Mouse (Mus musculus): Measurements from ENCODE around the gene Ifitm10.
"Not testable (repeated sequence)": the region's sequence is repeated elsewhere in the genome, so short reads cannot be mapped to it uniquely, and the experiment has no call there.

Ifitm10 gene

GRCm38 (mm10) chr7:142373641-142374412, at the start of gene Ifitm10:
TSS of gene Ifitm10 (minus strand) at chr7:142373753.
- no peak for DNase-seq (ENCODE audit: low spot score)

- DNase-seq (ENCODE audit: low spot score): no peak
Observed at GRCm38 (mm10) chr7:142421826-142422225, 48.3 kb upstream of the Ifitm10 start.

GRCm38 (mm10) chr7:142419887-142420286, 46.3 kb upstream of the Ifitm10 start:
- no peak for DNase-seq (ENCODE audit: low spot score)

- no peak for DNase-seq (ENCODE audit: low spot score)
Observed at GRCm38 (mm10) chr7:142418679-142419078, 45.1 kb upstream of the Ifitm10 start.

GRCm38 (mm10) chr7:142418027-142418426, 44.5 kb upstream of the Ifitm10 start:
- DNase-seq (ENCODE audit: low spot score): no peak

GRCm38 (mm10) chr7:142416225-142416624, 42.7 kb upstream of the Ifitm10 start:
- no peak for DNase-seq (ENCODE audit: low spot score)

GRCm38 (mm10) chr7:142415314-142415713, 41.8 kb upstream of the Ifitm10 start:
- DNase-seq (ENCODE audit: low spot score): no peak

GRCm38 (mm10) chr7:142413285-142413684, 39.7 kb upstream of the Ifitm10 start:
- DNase-seq (ENCODE audit: low spot score): no peak

- no peak for DNase-seq (ENCODE audit: low spot score)
Observed at GRCm38 (mm10) chr7:142409603-142410002, 36.0 kb upstream of the Ifitm10 start.

- DNase-seq (ENCODE audit: low spot score): no peak
Observed at GRCm38 (mm10) chr7:142408686-142409085, 35.1 kb upstream of the Ifitm10 start.

- no peak for DNase-seq (ENCODE audit: low spot score)
Observed at GRCm38 (mm10) chr7:142407935-142408334, 34.4 kb upstream of the Ifitm10 start.

- not testable (repeated sequence) for DNase-seq (ENCODE audit: low spot score)
Observed at GRCm38 (mm10) chr7:142405134-142405533, 31.6 kb upstream of the Ifitm10 start.

- no peak for DNase-seq (ENCODE audit: low spot score)
Observed at GRCm38 (mm10) chr7:142403591-142403990, 30.0 kb upstream of the Ifitm10 start.

GRCm38 (mm10) chr7:142400750-142401142, 27.2 kb upstream of the Ifitm10 start:
- DNase-seq (ENCODE audit: low spot score): no peak

GRCm38 (mm10) chr7:142400112-142400749, 26.7 kb upstream of the Ifitm10 start:
- no peak for DNase-seq (ENCODE audit: low spot score)

GRCm38 (mm10) chr7:142399250-142399649, 25.7 kb upstream of the Ifitm10 start:
- no peak for DNase-seq (ENCODE audit: low spot score)

- DNase-seq (ENCODE audit: low spot score): no peak
Observed at GRCm38 (mm10) chr7:142398052-142398451, 24.5 kb upstream of the Ifitm10 start.

- no peak for DNase-seq (ENCODE audit: low spot score)
Observed at GRCm38 (mm10) chr7:142396611-142397010, 23.1 kb upstream of the Ifitm10 start.

- DNase-seq (ENCODE audit: low spot score): no peak
Observed at GRCm38 (mm10) chr7:142395472-142395871, 21.9 kb upstream of the Ifitm10 start.

- DNase-seq (ENCODE audit: low spot score): no peak
Observed at GRCm38 (mm10) chr7:142394261-142395190, 21.0 kb upstream of the Ifitm10 start.

- no peak for DNase-seq (ENCODE audit: low spot score)
Observed at GRCm38 (mm10) chr7:142393191-142393590, 19.6 kb upstream of the Ifitm10 start.

- no peak for DNase-seq (ENCODE audit: low spot score)
Observed at GRCm38 (mm10) chr7:142391609-142392008, 18.1 kb upstream of the Ifitm10 start.
